Mouse (Mus musculus) lung, postnatal 0 days (tissue): ENCODE results near the gene Sntb2.

Source experiments
- CTCF ChIP-seq: IDR thresholded peaks from 2 replicates; pipeline ENCODE4 v1.5.1; 2016; ENCODE audit warnings: antibody characterized with exemption, mild to moderate bottlenecking
- EP300 ChIP-seq: IDR thresholded peaks from 2 replicates; pipeline ENCODE4 v1.6.1; 2016; ENCODE audit warnings: antibody characterized with exemption, mild to moderate bottlenecking, control low read depth

DNA sequence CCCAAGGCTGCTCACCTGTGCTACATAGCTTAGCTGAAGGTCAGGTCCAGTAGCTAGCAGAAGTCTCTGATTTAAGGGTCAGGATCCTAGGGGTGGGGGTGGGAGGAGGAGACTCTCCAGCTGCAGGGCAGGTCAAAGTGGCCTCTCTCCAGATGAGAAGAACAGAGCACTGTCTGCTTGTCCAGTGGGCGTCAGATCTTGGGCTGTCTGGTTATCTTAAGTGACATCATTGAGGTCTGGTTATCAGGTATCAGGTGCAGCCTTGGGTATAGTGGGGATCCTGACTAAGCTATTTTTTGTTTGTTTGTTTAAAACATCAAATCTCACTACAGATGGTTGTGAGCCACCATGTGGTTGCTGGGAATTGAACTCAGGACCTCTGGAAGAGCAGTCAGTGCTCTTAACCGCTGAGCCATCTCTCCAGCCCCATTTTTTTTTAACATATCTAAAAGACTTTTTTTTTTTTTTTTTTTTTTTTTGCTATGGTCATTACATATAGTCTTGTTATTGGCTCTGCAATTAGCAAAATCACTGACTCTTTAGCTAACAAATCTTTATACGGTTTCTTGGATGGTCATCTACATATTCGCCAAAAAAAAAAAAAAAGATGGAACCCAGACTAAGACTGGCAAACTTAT, 1.9 kb upstream of the Sntb2 start:
- no peak for TF ChIP-seq CTCF
- no peak for TF ChIP-seq EP300
